Mouse (Mus musculus) embryonic facial prominence, embryonic 12.5 days (tissue): ENCODE measurements around the gene Ssc4d. TPM values are rescaled to one million over a fixed set of nuclear protein-coding genes. Genes with fewer than 3 reads are reported as not detected.

ENCODE experiments used
- ATAC-seq: fragments of 200-750 bp; cut with Nextera tagmentation; 2 replicates; pipeline ENCODE4 v1.8.0; 2017; ENCODE audit not compliant: insufficient number of reproducible peaks, insufficient read depth, low FRiP score, low TSS enrichment
- H3K27ac ChIP-seq: fragments of 300-500 bp; sonication (generic); 2 replicates; pipeline ENCODE4 v1.5.1; 2016; ENCODE audit warnings: mild to moderate bottlenecking
- H3K27me3 ChIP-seq: fragments of 300-500 bp; sonication (generic); 2 replicates; pipeline ENCODE4 v1.6.1; 2016; ENCODE audit warnings: mild to moderate bottlenecking, moderate library complexity
- H3K36me3 ChIP-seq: fragments of 300-500 bp; sonication (generic); 2 replicates; pipeline ENCODE4 v1.6.1; 2016; ENCODE audit warnings: mild to moderate bottlenecking
- H3K4me1 ChIP-seq: fragments of 300-500 bp; sonication (generic); 2 replicates; pipeline ENCODE4 v1.6.1; 2016
- H3K4me2 ChIP-seq: fragments of 300-500 bp; sonication (generic); replicated peaks from 2 replicates; pipeline ENCODE4 v1.6.1; 2016; ENCODE audit warnings: mild to moderate bottlenecking, moderate library complexity
- H3K4me3 ChIP-seq: fragments of 300-500 bp; sonication (generic); 2 replicates; pipeline ENCODE4 v1.5.1; 2016; ENCODE audit warnings: mild to moderate bottlenecking
- H3K9ac ChIP-seq: fragments of 300-500 bp; sonication (generic); 2 replicates; pipeline ENCODE4 v1.6.1; 2016; ENCODE audit warnings: mild to moderate bottlenecking, moderate library complexity
- H3K9me3 ChIP-seq: fragments of 300-500 bp; sonication (generic); 2 replicates; pipeline ENCODE4 v1.6.1; 2016; ENCODE audit warnings: mild to moderate bottlenecking, moderate library complexity
- WGBS: fragments of 180-500 bp; shearing (Covaris S2); methylation state at CpG from one replicate; pipeline ENCODE4 v1.1.7; 2016; 5-methylcytosine and 5-hydroxymethylcytosine counted together
- polyA plus RNA-seq: library from polyadenylated mRNA; unstranded; fragments of >200 nt; fragmentation: Nextera tagmentation; extraction: Ambion mirVana; gene quantifications from 2 replicates; pipeline ENCODE4 v1.2.1, GENCODE M21; 2016

The Ssc4d gene
- polyA plus RNA-seq, 1 experiment from 2014 or later, result 4.7 TPM

DNA sequence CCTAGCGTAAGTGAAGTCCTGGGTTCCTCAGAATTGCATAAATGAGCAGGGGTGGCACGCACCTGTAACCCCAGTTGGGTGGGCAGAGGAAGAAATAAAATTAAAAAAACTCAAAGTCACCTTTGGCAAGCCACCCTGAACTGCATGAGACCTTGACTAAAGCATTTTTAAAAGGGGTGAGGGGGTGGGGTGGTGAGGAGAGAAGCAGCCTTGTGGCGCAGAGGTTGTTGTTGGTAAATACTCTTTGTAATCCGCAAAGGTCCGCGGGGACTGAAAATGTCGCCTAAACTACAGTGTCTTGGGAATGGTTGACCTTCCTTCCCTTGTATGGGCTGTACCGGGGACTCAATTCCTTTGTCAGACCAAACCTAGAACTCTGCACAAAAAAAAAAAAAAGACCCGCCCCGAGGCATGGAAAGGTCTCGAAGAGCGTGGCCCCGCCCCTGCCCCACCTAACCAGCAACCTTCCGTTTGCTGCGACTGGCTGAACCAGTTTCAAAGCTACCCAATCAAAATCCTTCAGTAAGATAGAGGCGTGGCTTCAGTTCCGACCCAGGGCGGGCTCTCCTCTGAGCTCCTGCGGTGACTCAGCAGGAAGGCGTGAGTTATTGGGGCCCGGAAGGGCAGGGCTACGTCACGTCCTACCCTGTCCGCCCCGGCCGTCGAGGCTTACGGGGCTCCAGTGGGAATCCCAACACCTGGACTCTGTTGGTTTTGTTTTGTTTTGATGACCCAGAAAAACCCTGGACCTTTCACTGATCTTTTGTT is 16.9 kb downstream of the Ssc4d start:
- Histone ChIP-seq H3K9ac (peak overlapping the region; percentile 20; the same call in 1 of the 2 replicates), H3K27ac (peak overlapping the region; percentile 84), H3K9me3 (no peaks in the 10 kb centered on the region), H3K4me2 (peak overlapping the region; percentile 45), H3K36me3 (no peaks in the 10 kb centered on the region), H3K4me1 (no peaks in the 10 kb centered on the region), H3K4me3 (peak overlapping the region; percentile 28), H3K27me3 (no peaks in the 10 kb centered on the region)
- ATAC-seq, result peak; percentile 62
- 7% methylated on average over 28 of the region's 28 CpGs for WGBS

DNA sequence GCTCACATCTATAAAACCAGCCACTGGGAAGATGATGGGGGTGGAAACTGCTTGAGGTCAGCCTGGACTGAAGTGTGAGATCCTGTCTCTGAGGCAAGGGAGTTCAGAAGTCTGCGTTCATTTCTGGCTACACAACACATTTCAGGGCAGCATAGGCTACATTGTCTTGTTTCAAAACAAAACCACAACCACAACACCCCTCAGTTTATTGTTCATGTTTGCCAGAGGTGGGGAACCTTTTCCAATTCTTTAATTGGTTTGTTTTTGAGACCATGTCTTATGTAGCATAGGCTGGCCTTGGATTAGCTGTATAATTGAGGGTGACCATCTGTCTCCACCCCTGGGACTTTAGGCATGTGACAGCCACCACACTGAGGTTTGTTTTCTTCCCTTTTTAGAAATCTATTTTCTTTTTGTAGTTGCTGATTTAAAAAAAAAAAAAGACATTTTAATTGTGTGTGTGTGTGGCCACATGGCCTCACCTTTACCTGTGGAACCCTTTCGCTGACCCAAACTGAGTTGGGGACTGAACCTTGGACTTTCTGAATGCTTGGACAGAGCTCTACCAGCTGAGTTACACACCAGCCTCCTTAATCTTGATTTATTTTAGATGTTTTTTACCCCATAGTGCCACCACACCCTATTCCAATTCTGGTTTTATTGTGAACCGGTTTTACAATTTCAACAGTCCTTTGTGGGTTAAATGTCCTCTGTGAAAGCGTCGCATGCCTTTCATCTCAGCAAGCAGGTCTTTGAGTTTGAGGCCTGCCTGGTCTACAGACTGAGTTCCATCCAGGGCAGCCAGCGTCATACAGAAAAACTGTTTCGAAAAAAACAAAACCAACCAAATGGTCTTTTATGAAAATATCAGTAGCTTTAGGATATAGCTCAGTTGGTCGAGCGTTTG is 17.8 kb downstream of the Ssc4d start:
- peak overlapping the region; percentile 45 for H3K4me2 ChIP-seq
- H3K4me1 ChIP-seq, result no peaks in the 10 kb centered on the region
- H3K27ac ChIP-seq, result peak overlapping the region; percentile 84
- H3K4me3 ChIP-seq, result no peak overlapping the region
- ATAC-seq, result no peak
- no peaks in the 10 kb centered on the region for H3K27me3 ChIP-seq
- H3K9me3 ChIP-seq, result no peaks in the 10 kb centered on the region
- H3K36me3 ChIP-seq, result no peaks in the 10 kb centered on the region
- H3K9ac ChIP-seq, result no peak overlapping the region; the same call in 1 of the 2 replicates
- WGBS, result 86% methylated on average over 9 of the region's 9 CpGs

GRCm38 (mm10) chr5:135952830-135953229 is 21.5 kb downstream of the Ssc4d start:
- ATAC-seq, result no peak
- Histone ChIP-seq H3K9ac (no peak overlapping the region), H3K4me2 (no peak overlapping the region), H3K4me3 (no peak overlapping the region), H3K27ac (0 out of 2 replicates have a peak overlapping the region, but pooled peaks have one; percentile 23), H3K27me3 (no peaks in the 10 kb centered on the region), H3K36me3 (no peaks in the 10 kb centered on the region), H3K9me3 (no peaks in the 10 kb centered on the region), H3K4me1 (no peaks in the 10 kb centered on the region)
- WGBS, result 84% methylated on average over 2 of the region's 2 CpGs

GRCm38 (mm10) chr5:135951660-135952059 is 22.7 kb downstream of the Ssc4d start:
- 95% methylated on average over 2 of the region's 2 CpGs for WGBS
- no peak overlapping the region for H3K4me2 ChIP-seq
- 0 out of 2 replicates have a peak, but pooled peaks have one; percentile 37 for ATAC-seq
- no peak overlapping the region for H3K27ac ChIP-seq
- H3K27me3 ChIP-seq, result no peaks in the 10 kb centered on the region
- H3K36me3 ChIP-seq, result no peaks in the 10 kb centered on the region
- H3K4me3 ChIP-seq, result no peak overlapping the region
- no peak overlapping the region for H3K9ac ChIP-seq
- no peaks in the 10 kb centered on the region for H3K9me3 ChIP-seq
- peaks cover 2% of the 10 kb centered on the region; the same call in 1 of the 2 replicates for H3K4me1 ChIP-seq

DNA sequence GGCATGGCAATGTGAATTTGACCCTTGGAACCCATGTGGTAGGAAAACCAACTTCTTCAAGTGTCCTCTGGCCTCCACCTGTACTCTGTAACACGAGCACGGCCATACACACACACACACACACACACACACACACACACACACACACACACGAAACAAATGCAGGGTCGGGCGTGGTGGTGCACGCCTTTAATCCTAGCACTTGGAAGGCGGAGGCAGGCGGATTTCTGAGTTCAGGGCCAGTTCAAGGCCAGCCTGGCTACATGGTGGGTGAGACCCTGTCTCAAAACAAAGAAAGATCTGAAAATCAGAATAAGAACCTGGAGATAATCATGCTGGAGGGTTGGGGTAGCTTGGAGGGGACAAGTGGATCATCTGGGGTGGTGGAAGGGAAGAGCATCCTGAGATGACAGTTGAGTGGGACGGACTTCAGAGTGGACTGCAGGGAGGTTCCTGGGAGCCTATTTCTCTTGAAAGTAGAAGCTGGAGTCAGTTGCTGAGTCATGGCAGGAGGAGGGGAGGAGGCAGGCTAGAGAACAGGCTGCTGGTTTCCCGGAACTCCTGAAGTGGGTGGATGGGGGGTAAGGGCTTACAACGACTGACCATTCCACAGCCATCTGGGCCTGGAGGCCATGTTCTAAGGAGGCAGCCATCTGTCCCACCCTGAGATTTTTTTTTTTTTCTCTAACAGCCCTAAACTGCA is 23.5 kb downstream of the Ssc4d start:
- Histone ChIP-seq H3K9me3 (no peaks in the 10 kb centered on the region), H3K36me3 (no peaks in the 10 kb centered on the region), H3K4me1 (peaks cover 5% of the 10 kb centered on the region; the same call in 1 of the 2 replicates), H3K27ac (no peak overlapping the region), H3K4me3 (no peak overlapping the region), H3K4me2 (no peak overlapping the region), H3K27me3 (no peaks in the 10 kb centered on the region), H3K9ac (no peak overlapping the region)
- WGBS, result 77% methylated on average over 11 of the region's 11 CpGs
- no peak for ATAC-seq

DNA sequence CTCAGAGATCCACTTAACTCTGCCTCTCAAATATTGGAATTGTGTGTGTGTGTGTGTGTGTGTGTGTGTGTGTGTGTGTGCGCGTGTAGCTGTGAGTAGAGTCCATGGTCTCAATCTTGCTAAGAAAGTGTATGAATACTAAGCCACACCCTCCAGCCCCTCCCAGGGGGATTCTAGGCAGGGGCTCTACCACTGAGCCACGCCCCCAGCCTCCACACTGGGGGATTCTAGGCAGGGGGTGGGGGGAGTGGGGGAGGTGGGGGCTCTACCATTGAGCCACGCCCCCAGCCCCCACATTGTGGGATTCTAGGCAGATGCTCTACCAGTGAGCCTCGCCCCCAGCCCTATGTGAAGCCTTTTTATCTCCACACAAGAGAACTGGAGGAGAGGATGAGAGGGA is 27.7 kb downstream of the Ssc4d start:
- H3K36me3 ChIP-seq, result no peaks in the 10 kb centered on the region
- H3K4me3 ChIP-seq, result no peak overlapping the region
- WGBS, result 66% methylated on average over 5 of the region's 5 CpGs
- no peak overlapping the region for H3K9ac ChIP-seq
- H3K9me3 ChIP-seq, result no peaks in the 10 kb centered on the region
- no peak for ATAC-seq
- H3K27me3 ChIP-seq, result no peaks in the 10 kb centered on the region
- peaks cover 7% of the 10 kb centered on the region; the same call in 1 of the 2 replicates for H3K4me1 ChIP-seq
- H3K4me2 ChIP-seq, result no peak overlapping the region; the same call in 1 of the 2 replicates
- H3K27ac ChIP-seq, result no peak overlapping the region

DNA sequence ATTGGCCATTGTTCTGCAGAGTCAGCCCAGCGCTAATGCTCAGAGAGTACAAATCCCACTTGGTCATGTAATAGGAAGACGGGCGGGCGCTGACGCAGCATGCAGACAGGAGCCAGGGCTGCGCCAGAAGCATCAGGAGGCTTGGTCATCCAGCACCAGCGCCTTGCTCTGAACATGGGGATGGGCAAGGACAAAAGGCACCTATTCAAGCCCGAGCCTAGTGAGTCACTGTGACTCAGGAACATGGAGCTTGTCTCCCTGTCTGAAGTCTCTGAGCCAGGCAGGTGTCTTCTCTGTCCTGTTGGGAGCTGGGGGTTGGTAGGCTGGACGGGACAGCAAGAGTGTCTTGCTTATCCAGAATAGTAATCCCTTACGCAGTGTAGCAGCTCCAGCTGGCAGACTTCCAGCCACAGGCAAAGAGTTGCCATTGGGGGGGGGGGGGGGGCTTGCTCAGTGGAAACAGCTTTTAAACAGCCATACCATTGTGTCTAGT is 28.4 kb downstream of the Ssc4d start:
- Histone ChIP-seq H3K4me2 (no peak overlapping the region; the same call in 1 of the 2 replicates), H3K9me3 (no peaks in the 10 kb centered on the region), H3K36me3 (no peaks in the 10 kb centered on the region), H3K27ac (no peak overlapping the region), H3K4me3 (no peak overlapping the region), H3K27me3 (no peaks in the 10 kb centered on the region), H3K4me1 (peaks cover 7% of the 10 kb centered on the region; the same call in 1 of the 2 replicates), H3K9ac (no peak overlapping the region)
- 50% methylated on average over 10 of the region's 10 CpGs for WGBS
- ATAC-seq, result peak; percentile 49; the same call in 1 of the 2 replicates

GRCm38 (mm10) chr5:135942710-135943109 is 31.6 kb downstream of the Ssc4d start:
- Histone ChIP-seq H3K27ac (no peak overlapping the region), H3K36me3 (no peaks in the 10 kb centered on the region), H3K4me2 (no peak overlapping the region), H3K9me3 (no peaks in the 10 kb centered on the region), H3K27me3 (no peaks in the 10 kb centered on the region), H3K9ac (no peak overlapping the region), H3K4me1 (peaks cover 7% of the 10 kb centered on the region; the same call in 1 of the 2 replicates), H3K4me3 (no peak overlapping the region)
- no peak for ATAC-seq
- 72% methylated on average over 6 of the region's 6 CpGs for WGBS

DNA sequence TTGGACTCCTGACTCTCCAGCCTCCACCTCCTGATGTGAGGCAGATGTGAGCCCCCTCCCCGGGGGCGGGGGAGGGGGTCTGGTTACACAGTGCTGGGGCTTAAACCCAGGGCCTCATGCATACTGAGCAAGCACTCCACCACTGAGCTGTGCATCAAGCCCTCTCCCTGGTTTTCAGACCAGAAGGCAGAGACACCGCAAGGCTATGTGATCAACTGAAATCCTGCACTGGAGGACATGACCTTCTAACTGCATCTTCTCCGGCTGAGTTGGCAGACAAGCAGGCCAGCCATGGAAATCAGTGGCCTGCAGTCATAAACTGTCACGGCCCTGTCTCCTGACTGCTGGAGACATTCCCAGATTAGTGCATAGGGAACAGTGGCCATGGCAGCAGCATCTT is 33.7 kb downstream of the Ssc4d start:
- 59% methylated on average over 5 of the region's 5 CpGs for WGBS

GRCm38 (mm10) chr5:135935641-135936190 is 38.6 kb downstream of the Ssc4d start:
- Histone ChIP-seq H3K27ac (0 out of 2 replicates have a peak overlapping the region, but pooled peaks have one; percentile 95), H3K27me3 (no peaks in the 10 kb centered on the region), H3K36me3 (peaks cover 13% of the 10 kb centered on the region), H3K9ac (no peak overlapping the region), H3K4me1 (peaks cover 15% of the 10 kb centered on the region), H3K4me2 (no peak overlapping the region), H3K4me3 (no peak overlapping the region), H3K9me3 (no peaks in the 10 kb centered on the region)
- ATAC-seq, result no peak
- WGBS, result 82% methylated on average over 6 of the region's 6 CpGs

More for the DNA sequence above, 33.7 kb downstream of the Ssc4d start:
- no peak for ATAC-seq
- Histone ChIP-seq H3K27ac (no peak overlapping the region), H3K9me3 (no peaks in the 10 kb centered on the region), H3K27me3 (no peaks in the 10 kb centered on the region), H3K4me2 (no peak overlapping the region), H3K4me3 (no peak overlapping the region), H3K9ac (no peak overlapping the region), H3K4me1 (no peaks in the 10 kb centered on the region), H3K36me3 (no peaks in the 10 kb centered on the region)

DNA sequence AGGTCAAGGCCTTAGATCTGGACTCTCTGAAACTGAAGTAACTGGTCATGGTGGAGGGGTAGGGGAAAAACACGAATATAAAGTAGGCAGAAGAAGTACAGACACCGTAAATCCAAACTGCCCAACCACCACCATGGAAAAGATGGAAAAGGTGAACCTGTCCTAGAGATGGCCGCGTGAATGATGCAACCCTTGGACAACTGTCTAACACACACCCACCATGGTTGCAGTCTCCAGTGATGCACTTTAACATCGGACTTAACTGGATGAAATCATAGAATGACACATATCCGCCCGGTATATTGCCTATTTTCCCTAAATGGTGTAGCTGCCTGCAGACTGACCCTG is 39.2 kb downstream of the Ssc4d start:
- Histone ChIP-seq H3K9me3 (no peaks in the 10 kb centered on the region), H3K4me2 (peak overlapping the region; percentile 53), H3K36me3 (peaks cover 19% of the 10 kb centered on the region), H3K4me3 (peak overlapping the region; percentile 97), H3K27me3 (no peaks in the 10 kb centered on the region), H3K4me1 (peaks cover 15% of the 10 kb centered on the region), H3K27ac (peak overlapping the region; percentile 95), H3K9ac (no peak overlapping the region)
- 45% methylated on average over 7 of the region's 7 CpGs for WGBS
- no peak; the same call in 1 of the 2 replicates for ATAC-seq
